Mouse (Mus musculus) kidney, postnatal 0 days (tissue): ENCODE results near the gene Stard7. TPM values are rescaled to one million over a fixed set of nuclear protein-coding genes. Genes with fewer than 3 reads are reported as not detected.
A peak's percentile ranks its signal among the peaks of the same experiment; 100 is the strongest.

Experiments used
- ATAC-seq: fragments of 200-750 bp; cut with Nextera tagmentation; replicated peaks from 2 replicates; pipeline ENCODE4 v1.8.0; 2017; ENCODE audit warnings: low read depth, moderate number of reproducible peaks, moderate TSS enrichment, moderate library complexity; ENCODE audit not compliant: low FRiP score
- DNase-seq: peaks from one replicate; pipeline ENCODE4 v3.0.0-alpha.2; 2016; ENCODE audit warnings: low spot score
- H3K27ac ChIP-seq: fragments of 300-500 bp; sonication (generic); 2 replicates; pipeline ENCODE4 v1.5.1; 2014; ENCODE audit warnings: mild to moderate bottlenecking
- H3K27me3 ChIP-seq: fragments of 300-500 bp; sonication (generic); 2 replicates; pipeline ENCODE4 v1.6.1; 2014; ENCODE audit warnings: low read length, mixed read lengths; ENCODE audit not compliant: insufficient read depth
- H3K36me3 ChIP-seq: fragments of 300-500 bp; sonication (generic); 2 replicates; pipeline ENCODE4 v1.6.1; 2014; ENCODE audit warnings: low read length, mixed read lengths; ENCODE audit not compliant: insufficient read depth
- H3K4me1 ChIP-seq: fragments of 300-500 bp; sonication (generic); replicated peaks from 2 replicates; pipeline ENCODE4 v1.6.1; 2014; ENCODE audit warnings: antibody characterized with exemption, low read length, mixed read lengths; ENCODE audit not compliant: insufficient read depth
- H3K4me2 ChIP-seq: fragments of 300-500 bp; sonication (generic); 2 replicates; pipeline ENCODE4 v1.6.1; 2014; ENCODE audit warnings: mild to moderate bottlenecking, low read length, moderate library complexity, mixed read lengths
- H3K4me3 ChIP-seq: fragments of 300-500 bp; sonication (generic); replicated peaks from 2 replicates; pipeline ENCODE4 v1.5.1; 2014; ENCODE audit warnings: low read depth, low read length
- H3K9ac ChIP-seq: fragments of 300-500 bp; sonication (generic); 2 replicates; pipeline ENCODE4 v1.6.1; 2014; ENCODE audit warnings: low read depth, low read length
- H3K9me3 ChIP-seq: fragments of 300-500 bp; sonication (generic); replicated peaks from 2 replicates; pipeline ENCODE4 v1.6.1; 2016; ENCODE audit warnings: low read length, inconsistent platforms, mixed read lengths
- CTCF ChIP-seq: IDR thresholded peaks from 2 replicates; pipeline ENCODE4 v1.5.1; 2016; ENCODE audit warnings: antibody characterized with exemption, low read depth, mild to moderate bottlenecking, moderate library complexity
- WGBS: fragments of 180-500 bp; shearing (Covaris S2); extraction: QIAGEN DNeasy Blood & Tissue Kit; methylation state at CpG from one replicate; pipeline ENCODE4 v1.1.7; 2014; 5-methylcytosine and 5-hydroxymethylcytosine counted together
- polyA plus RNA-seq: library from polyadenylated mRNA; unstranded; fragments of >200 nt; fragmentation: Nextera tagmentation; extraction: Ambion mirVana; gene quantifications from 2 replicates; pipeline ENCODE4 v1.2.1, GENCODE M21; 2015

The Stard7 gene
- polyA plus RNA-seq, 1 experiment from 2014 or later = 86.5 TPM

- Histone ChIP-seq H3K9ac (no peak overlapping the region), H3K36me3 (no peaks in the 10 kb centered on the region), H3K4me2 (no peak overlapping the region), H3K27me3 (no peaks in the 10 kb centered on the region), H3K27ac (no peak overlapping the region), H3K9me3 (no peaks in the 10 kb centered on the region), H3K4me3 (no peak overlapping the region), H3K4me1 (peaks cover 5% of the 10 kb centered on the region; the same call in 1 of the 2 replicates)
- 69% methylated on average over 12 of the region's 12 CpGs for WGBS
- TF ChIP-seq CTCF = no peak
- DNase-seq (peak; percentile 57), ATAC-seq (peak; percentile 41; the same call in 1 of the 2 replicates)
Measured at GRCm38 (mm10) chr2:127328090-127328851, 58.3 kb downstream of the Stard7 start.

DNA sequence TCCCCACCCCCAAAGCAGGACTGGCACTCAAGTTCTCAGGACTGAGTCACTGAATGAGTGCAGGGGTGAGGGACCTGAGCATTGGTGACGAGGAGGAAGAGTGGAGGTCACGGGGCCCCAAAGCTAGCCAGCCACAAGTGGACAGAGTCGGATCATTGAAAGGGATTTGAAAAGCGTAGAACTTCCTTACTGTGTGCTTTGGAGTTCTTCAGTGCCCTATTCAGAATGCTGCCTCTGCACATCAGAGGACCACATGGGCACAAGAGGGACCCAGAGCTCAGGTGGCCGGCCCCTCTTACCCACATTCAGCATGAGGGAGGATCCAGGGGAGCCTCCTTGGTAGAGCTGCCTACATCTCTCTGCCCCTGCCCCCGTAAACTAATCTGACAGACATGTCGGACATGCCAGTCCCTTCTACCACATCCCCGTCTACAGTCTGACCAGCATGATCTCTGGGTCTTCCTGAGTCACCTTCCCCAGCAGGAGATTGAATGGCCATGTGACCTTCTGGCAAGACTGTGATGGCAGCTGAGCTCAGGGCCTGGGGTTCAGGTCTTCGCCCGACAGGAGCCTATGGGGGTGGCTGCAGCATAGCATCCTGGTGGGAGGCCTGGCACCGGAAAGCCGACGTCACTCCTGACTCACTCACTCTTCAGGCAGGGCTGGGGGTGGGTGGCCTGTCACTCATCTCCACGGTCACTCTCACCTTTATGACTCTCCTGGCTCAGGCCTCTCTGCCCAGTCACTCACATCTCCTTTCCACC is 63.0 kb downstream of the Stard7 start:
- no peak overlapping the region for H3K4me2 ChIP-seq
- H3K36me3 ChIP-seq = no peaks in the 10 kb centered on the region
- WGBS = 78% methylated on average over 14 of the region's 14 CpGs
- H3K9me3 ChIP-seq = no peaks in the 10 kb centered on the region
- H3K27me3 ChIP-seq = no peaks in the 10 kb centered on the region
- H3K9ac ChIP-seq = no peak overlapping the region
- ATAC-seq (no peak), DNase-seq (no peak)
- TF ChIP-seq CTCF = no peak
- peaks cover 15% of the 10 kb centered on the region for H3K4me1 ChIP-seq
- no peak overlapping the region for H3K27ac ChIP-seq
- H3K4me3 ChIP-seq = no peak overlapping the region

DNA sequence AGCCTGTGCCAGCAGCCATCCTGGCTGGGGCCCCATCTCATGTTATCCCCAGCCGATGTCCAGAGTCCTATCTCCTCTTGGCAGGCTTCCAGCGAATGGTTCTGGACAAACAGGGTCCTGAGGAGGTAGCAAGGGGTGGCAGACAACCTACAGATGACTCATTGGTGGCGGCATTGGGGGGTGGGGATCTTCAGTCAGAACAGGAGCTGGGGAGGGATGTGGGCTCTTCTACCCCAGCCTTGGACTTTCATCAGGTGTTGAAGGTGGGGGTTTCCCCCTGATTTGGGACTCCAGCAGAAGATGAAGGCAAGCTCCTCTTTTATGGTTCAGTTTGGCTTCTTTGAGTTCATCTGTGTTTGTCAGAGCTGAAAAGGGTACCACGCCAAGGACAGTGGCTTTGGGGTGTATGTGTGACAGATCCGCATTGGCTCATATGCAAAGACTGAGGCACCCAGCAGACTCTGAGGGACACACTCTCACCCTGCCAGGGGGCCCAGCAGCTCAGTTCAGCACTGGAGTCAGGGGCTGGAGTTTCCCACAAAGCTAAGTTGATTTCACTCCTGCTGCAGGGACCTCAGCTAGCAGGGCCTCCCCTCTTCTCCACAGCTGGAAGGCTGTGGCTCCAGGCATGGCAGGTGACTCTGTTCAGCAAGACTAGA is 64.1 kb downstream of the Stard7 start:
- Histone ChIP-seq H3K27me3 (no peaks in the 10 kb centered on the region), H3K9ac (no peak overlapping the region), H3K4me3 (no peak overlapping the region), H3K4me2 (no peak overlapping the region), H3K27ac (no peak overlapping the region), H3K36me3 (no peaks in the 10 kb centered on the region), H3K9me3 (no peaks in the 10 kb centered on the region), H3K4me1 (peaks cover 15% of the 10 kb centered on the region)
- ATAC-seq (no peak), DNase-seq (no peak)
- 70% methylated on average over 5 of the region's 5 CpGs for WGBS
- no peak for TF ChIP-seq CTCF

DNA sequence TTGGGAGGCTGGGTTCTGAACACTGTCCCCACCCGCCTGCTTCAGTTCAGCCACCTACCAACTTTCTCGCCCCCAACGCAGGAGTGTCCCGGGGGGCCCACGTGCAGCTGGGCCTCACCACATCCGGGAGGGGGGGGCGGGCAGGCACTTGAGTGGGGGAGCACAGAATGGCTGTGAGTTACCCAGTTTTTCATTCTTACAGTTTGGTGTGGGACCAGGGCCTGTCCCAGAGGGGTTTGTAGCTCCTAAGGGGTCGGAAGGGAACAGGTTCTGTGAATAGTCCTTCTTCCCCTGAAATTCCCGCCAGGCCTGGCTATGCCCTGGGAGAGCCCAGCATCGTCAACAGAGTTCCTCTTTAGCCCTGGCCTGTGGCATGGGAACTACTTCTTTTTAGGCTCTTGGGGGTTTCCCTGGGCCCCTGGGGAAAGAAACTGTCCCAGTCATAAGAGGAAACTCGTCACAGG is 65.1 kb downstream of the Stard7 start:
- Histone ChIP-seq H3K9ac (no peak overlapping the region), H3K36me3 (no peaks in the 10 kb centered on the region), H3K27ac (peak overlapping the region; percentile 31; the same call in 1 of the 2 replicates), H3K4me2 (peak overlapping the region; percentile 80; the same call in 1 of the 2 replicates), H3K4me1 (peaks cover 10% of the 10 kb centered on the region), H3K4me3 (no peak overlapping the region), H3K27me3 (no peaks in the 10 kb centered on the region), H3K9me3 (no peaks in the 10 kb centered on the region)
- ATAC-seq (no peak), DNase-seq (no peak)
- TF ChIP-seq CTCF = no peak
- WGBS = 37% methylated on average over 11 of the region's 11 CpGs

DNA sequence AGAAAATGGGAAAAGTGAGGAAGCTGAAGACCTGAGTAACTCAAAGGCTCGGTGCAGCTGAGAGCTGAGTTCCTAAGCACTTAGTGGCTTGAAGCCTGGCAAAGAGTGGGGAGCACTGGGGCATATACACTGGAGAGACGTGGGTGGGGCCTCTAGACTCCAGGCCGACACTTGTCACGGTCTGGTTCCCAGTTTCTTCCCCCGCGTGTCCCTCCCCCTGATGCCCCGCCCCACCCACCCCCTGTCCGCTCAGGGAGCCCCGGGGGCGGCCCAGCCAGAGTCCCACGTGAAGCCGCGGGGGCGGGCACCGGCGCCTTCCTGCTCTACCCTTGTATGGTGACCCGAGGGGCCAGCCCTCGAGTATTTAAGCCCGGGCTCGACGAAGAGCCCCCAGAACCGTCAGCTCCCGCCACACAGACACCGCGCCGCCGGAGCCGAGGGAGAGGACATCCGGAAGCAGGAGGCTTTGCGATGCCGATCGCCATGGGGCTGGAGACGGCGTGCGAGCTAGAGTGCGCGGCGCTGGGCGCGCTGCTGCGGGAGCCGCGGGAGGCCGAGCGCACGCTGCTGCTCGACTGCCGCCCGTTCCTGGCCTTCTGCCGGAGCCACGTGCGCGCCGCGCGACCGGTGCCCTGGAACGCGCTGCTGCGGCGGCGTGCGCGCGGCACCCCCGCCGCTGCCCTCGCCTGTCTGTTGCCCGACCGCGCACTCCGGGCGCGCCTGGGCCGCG is 65.9 kb downstream of the Stard7 start, which contains the start of gene Dusp2:
Dusp2 (plus strand) TSS at position 393 of the 730 bp plus-strand sequence.
- TF ChIP-seq CTCF = no peak
- H3K9ac ChIP-seq = peak within 1 kb of the TSS; percentile 57
- peaks cover 10% of the 10 kb centered on the region for H3K4me1 ChIP-seq
- DNase-seq (peak; percentile 89), ATAC-seq (peak; percentile 88)
- no peaks in the 10 kb centered on the region for H3K27me3 ChIP-seq
- H3K4me2 ChIP-seq = peak within 1 kb of the TSS; percentile 80
- no peaks in the 10 kb centered on the region for H3K36me3 ChIP-seq
- peak within 1 kb of the TSS; percentile 31 for H3K27ac ChIP-seq
- 1% methylated on average over 64 of the region's 76 CpGs for WGBS
- H3K9me3 ChIP-seq = no peaks in the 10 kb centered on the region
- peak within 1 kb of the TSS; percentile 55 for H3K4me3 ChIP-seq

DNA sequence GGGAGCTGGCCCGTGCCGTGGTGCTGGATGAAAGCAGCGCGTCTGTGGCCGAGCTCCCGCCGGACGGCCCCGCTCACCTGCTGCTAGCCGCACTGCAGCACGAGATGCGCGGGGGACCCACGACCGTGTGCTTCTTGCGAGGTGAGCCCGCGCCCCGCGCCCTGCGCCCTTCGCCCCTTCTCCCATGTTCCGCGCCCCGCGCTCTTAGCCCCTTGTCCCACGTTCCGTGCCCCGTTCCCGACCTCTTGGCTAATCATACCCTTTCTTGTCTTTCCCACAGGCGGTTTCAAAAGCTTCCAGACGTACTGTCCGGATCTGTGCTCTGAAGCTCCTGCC is 66.4 kb downstream of the Stard7 start:
- peak overlapping the region; percentile 80 for H3K4me2 ChIP-seq
- no peak for TF ChIP-seq CTCF
- H3K9me3 ChIP-seq = no peaks in the 10 kb centered on the region
- no peak for ATAC-seq
- peak overlapping the region; percentile 57 for H3K9ac ChIP-seq
- H3K4me3 ChIP-seq = peak overlapping the region; percentile 55
- peaks cover 10% of the 10 kb centered on the region for H3K4me1 ChIP-seq
- peak overlapping the region; percentile 31; the same call in 1 of the 2 replicates for H3K27ac ChIP-seq
- H3K27me3 ChIP-seq = no peaks in the 10 kb centered on the region
- DNase-seq = peak; percentile 12
- WGBS = 3% methylated on average over 25 of the region's 33 CpGs
- no peaks in the 10 kb centered on the region for H3K36me3 ChIP-seq
